Mouse (Mus musculus): Measurements from ENCODE around the gene Phox2b. TPM values are rescaled to one million over a fixed set of nuclear protein-coding genes. Genes with fewer than 3 reads are reported as not detected.

The Phox2b gene
- total RNA-seq, 2 experiments from 2014 or later = not detected

GRCm38 (mm10) chr5:67093991-67094390, 5.1 kb downstream of the Phox2b start:
- DNase-seq (ENCODE audit: low spot score in 2 of 2) = no peak

GRCm38 (mm10) chr5:67091766-67092165, 7.3 kb downstream of the Phox2b start:
- DNase-seq (ENCODE audit: low spot score in 2 of 2) = no peak

- no peak for DNase-seq (ENCODE audit: low spot score in 2 of 2)
Observed at GRCm38 (mm10) chr5:67090856-67091255, 8.2 kb downstream of the Phox2b start.

GRCm38 (mm10) chr5:67083117-67083516, 16.0 kb downstream of the Phox2b start:
- no peak for DNase-seq (ENCODE audit: low spot score in 2 of 2)

- DNase-seq (ENCODE audit: low spot score in 2 of 2) = no peak
Observed at GRCm38 (mm10) chr5:67063596-67063995, 35.5 kb downstream of the Phox2b start.

GRCm38 (mm10) chr5:67060519-67060918, 38.6 kb downstream of the Phox2b start:
- DNase-seq (ENCODE audit: low spot score in 2 of 2) = no peak

- DNase-seq (ENCODE audit: low spot score in 2 of 2) = no peak
Observed at GRCm38 (mm10) chr5:67057803-67058202, 41.3 kb downstream of the Phox2b start.

GRCm38 (mm10) chr5:67048003-67048402, 51.1 kb downstream of the Phox2b start:
- peak in 1 of 2 experiments; percentile 44 for DNase-seq (ENCODE audit: low spot score in 2 of 2)

Small RNAs within 50 kb of the gene (microRNA-seq; reads per million reads assigned to microRNA genes)
- 0 reads per million in 2 experiments for gene Gm23841

Other genes starting within 250 kb of the Phox2b start
- 10 to 100 TPM; 94.7 to 97.3 TPM for gene Tmem33, start 161.3 kb upstream of the Phox2b start, total RNA-seq (2021)
- 100 to 1,000 TPM; 189 to 191 TPM for gene Slc30a9, start 207.7 kb upstream of the Phox2b start, total RNA-seq (2021)

Measured in layer of hippocampus, adult 18-20 months (tissue).